Mouse (Mus musculus) forebrain, embryonic 15.5 days (tissue): Measurements from ENCODE around the gene Crocc2. TPM values are rescaled to one million over a fixed set of nuclear protein-coding genes. Genes with fewer than 3 reads are reported as not detected.

Source experiments
- ATAC-seq: fragments of 200-750 bp; cut with Nextera tagmentation; replicated peaks from 2 replicates; pipeline ENCODE4 v1.8.0; 2017; ENCODE audit warnings: mild to moderate bottlenecking, moderate TSS enrichment, moderate library complexity
- H3K27ac ChIP-seq: fragments of 300-500 bp; sonication (generic); replicated peaks from 2 replicates; pipeline ENCODE4 v1.5.1; 2015; ENCODE audit warnings: mild to moderate bottlenecking, inconsistent platforms
- H3K27me3 ChIP-seq: fragments of 300-500 bp; sonication (generic); 2 replicates; pipeline ENCODE4 v1.6.1; 2015; ENCODE audit warnings: inconsistent platforms
- H3K36me3 ChIP-seq: fragments of 300-500 bp; sonication (generic); 2 replicates; pipeline ENCODE4 v1.6.1; 2015; ENCODE audit warnings: mild to moderate bottlenecking, inconsistent platforms
- H3K4me1 ChIP-seq: fragments of 300-500 bp; sonication (generic); 2 replicates; pipeline ENCODE4 v1.6.1; 2015; ENCODE audit warnings: inconsistent platforms
- H3K4me2 ChIP-seq: fragments of 300-500 bp; sonication (generic); replicated peaks from 2 replicates; pipeline ENCODE4 v1.6.1; 2015; ENCODE audit warnings: mild to moderate bottlenecking, inconsistent platforms
- H3K4me3 ChIP-seq: fragments of 300-500 bp; sonication (generic); 2 replicates; pipeline ENCODE4 v1.5.1; 2015; ENCODE audit warnings: mild to moderate bottlenecking, inconsistent platforms
- H3K9ac ChIP-seq: fragments of 300-500 bp; sonication (generic); replicated peaks from 2 replicates; pipeline ENCODE4 v1.6.1; 2015; ENCODE audit warnings: mild to moderate bottlenecking, inconsistent platforms
- H3K9me3 ChIP-seq: fragments of 300-500 bp; sonication (generic); 2 replicates; pipeline ENCODE4 v1.6.1; 2016; ENCODE audit warnings: inconsistent platforms
- WGBS: fragments of 180-500 bp; shearing (Covaris S2); methylation state at CpG from one replicate; pipeline ENCODE4 v1.1.7; 2015; ENCODE audit warnings: mixed read lengths; 5-methylcytosine and 5-hydroxymethylcytosine counted together
- polyA plus RNA-seq: library from polyadenylated mRNA; unstranded; fragments of >200 nt; fragmentation: Nextera tagmentation; extraction: Ambion mirVana; gene quantifications from 2 replicates; pipeline ENCODE4 v1.2.1, GENCODE M21; 2015

The Crocc2 gene
- polyA plus RNA-seq, 1 experiment from 2014 or later, result 0.38 TPM

GRCm38 (mm10) chr1:93206277-93206970 lies 37.9 kb downstream of the Crocc2 start:
- WGBS, result 59% methylated on average over 12 of the region's 12 CpGs
- H3K4me3 ChIP-seq, result no peak overlapping the region
- no peaks in the 10 kb centered on the region for H3K9me3 ChIP-seq
- no peak overlapping the region for H3K9ac ChIP-seq
- no peak overlapping the region for H3K27ac ChIP-seq
- H3K27me3 ChIP-seq, result no peaks in the 10 kb centered on the region
- no peak overlapping the region for H3K4me2 ChIP-seq
- no peaks in the 10 kb centered on the region for H3K36me3 ChIP-seq
- ATAC-seq, result no peak
- H3K4me1 ChIP-seq, result peaks cover 18% of the 10 kb centered on the region

- Histone ChIP-seq H3K9me3 (no peaks in the 10 kb centered on the region), H3K9ac (no peak overlapping the region), H3K27me3 (no peaks in the 10 kb centered on the region), H3K4me1 (peaks cover 21% of the 10 kb centered on the region), H3K36me3 (no peaks in the 10 kb centered on the region), H3K4me3 (no peak overlapping the region), H3K4me2 (no peak overlapping the region), H3K27ac (no peak overlapping the region)
- no peak for ATAC-seq
- 95% methylated on average over 4 of the region's 4 CpGs for WGBS
Observed at GRCm38 (mm10) chr1:93207536-93208064, 39.1 kb downstream of the Crocc2 start.

GRCm38 (mm10) chr1:93210213-93210641 lies 41.7 kb downstream of the Crocc2 start:
- Histone ChIP-seq H3K9me3 (no peaks in the 10 kb centered on the region), H3K36me3 (no peaks in the 10 kb centered on the region), H3K4me3 (no peak overlapping the region), H3K27me3 (no peaks in the 10 kb centered on the region), H3K9ac (no peak overlapping the region), H3K27ac (peak overlapping the region; percentile 40; the same call in 1 of the 2 replicates), H3K4me2 (no peak overlapping the region), H3K4me1 (peaks cover 24% of the 10 kb centered on the region)
- peak; percentile 76 for ATAC-seq
- WGBS, result 32% methylated on average over 9 of the region's 9 CpGs

GRCm38 (mm10) chr1:93211019-93211418 lies 42.5 kb downstream of the Crocc2 start:
- Histone ChIP-seq H3K36me3 (no peaks in the 10 kb centered on the region), H3K27me3 (no peaks in the 10 kb centered on the region), H3K9me3 (no peaks in the 10 kb centered on the region), H3K9ac (no peak overlapping the region), H3K27ac (no peak overlapping the region), H3K4me1 (peaks cover 24% of the 10 kb centered on the region), H3K4me2 (no peak overlapping the region), H3K4me3 (no peak overlapping the region)
- ATAC-seq, result no peak
- WGBS, result 83% methylated on average over 11 of the region's 11 CpGs

GRCm38 (mm10) chr1:93211549-93212220 lies 43.2 kb downstream of the Crocc2 start:
- WGBS, result 47% methylated on average over 10 of the region's 10 CpGs
- H3K27me3 ChIP-seq, result no peaks in the 10 kb centered on the region
- no peaks in the 10 kb centered on the region for H3K9me3 ChIP-seq
- H3K4me2 ChIP-seq, result no peak overlapping the region
- H3K27ac ChIP-seq, result no peak overlapping the region
- no peak overlapping the region for H3K9ac ChIP-seq
- no peak for ATAC-seq
- peaks cover 24% of the 10 kb centered on the region for H3K4me1 ChIP-seq
- H3K4me3 ChIP-seq, result no peak overlapping the region
- no peaks in the 10 kb centered on the region for H3K36me3 ChIP-seq

- H3K27ac ChIP-seq, result no peak overlapping the region
Observed at GRCm38 (mm10) chr1:93212441-93212840, 43.9 kb downstream of the Crocc2 start.

GRCm38 (mm10) chr1:93214612-93215011 lies 46.1 kb downstream of the Crocc2 start:
- H3K4me3 ChIP-seq, result no peak overlapping the region
- peaks cover 28% of the 10 kb centered on the region for H3K4me1 ChIP-seq
- H3K4me2 ChIP-seq, result no peak overlapping the region
- H3K9me3 ChIP-seq, result no peaks in the 10 kb centered on the region
- no peak overlapping the region for H3K9ac ChIP-seq
- no peaks in the 10 kb centered on the region for H3K36me3 ChIP-seq
- no peak for ATAC-seq
- no peak overlapping the region for H3K27ac ChIP-seq
- 25% methylated on average over 5 of the region's 5 CpGs for WGBS
- H3K27me3 ChIP-seq, result no peaks in the 10 kb centered on the region

More at GRCm38 (mm10) chr1:93212441-93212840, 43.9 kb downstream of the Crocc2 start:
- Histone ChIP-seq H3K4me2 (no peak overlapping the region), H3K9ac (no peak overlapping the region), H3K27me3 (no peaks in the 10 kb centered on the region), H3K4me3 (no peak overlapping the region), H3K4me1 (peaks cover 28% of the 10 kb centered on the region), H3K36me3 (no peaks in the 10 kb centered on the region), H3K9me3 (no peaks in the 10 kb centered on the region)
- no peak for ATAC-seq
- WGBS, result 93% methylated on average over 7 of the region's 7 CpGs

- 60% methylated on average over 9 of the region's 9 CpGs for WGBS
- H3K9ac ChIP-seq, result no peak overlapping the region
- H3K27me3 ChIP-seq, result no peaks in the 10 kb centered on the region
- H3K4me1 ChIP-seq, result peaks cover 7% of the 10 kb centered on the region; the same call in 1 of the 2 replicates
- no peak overlapping the region for H3K27ac ChIP-seq
- H3K4me3 ChIP-seq, result no peak overlapping the region
- no peaks in the 10 kb centered on the region for H3K36me3 ChIP-seq
- ATAC-seq, result 0 out of 2 replicates have a peak, but pooled peaks have one; percentile 14
- H3K9me3 ChIP-seq, result no peaks in the 10 kb centered on the region
- H3K4me2 ChIP-seq, result no peak overlapping the region
Observed at GRCm38 (mm10) chr1:93216839-93217497, 48.4 kb downstream of the Crocc2 start.

GRCm38 (mm10) chr1:93217530-93217929 lies 49.0 kb downstream of the Crocc2 start:
- Histone ChIP-seq H3K4me3 (no peak overlapping the region), H3K27ac (no peak overlapping the region), H3K9me3 (no peaks in the 10 kb centered on the region), H3K4me2 (no peak overlapping the region), H3K9ac (no peak overlapping the region), H3K4me1 (peaks cover 7% of the 10 kb centered on the region; the same call in 1 of the 2 replicates), H3K36me3 (no peaks in the 10 kb centered on the region), H3K27me3 (no peaks in the 10 kb centered on the region)
- WGBS, result 53% methylated on average over 7 of the region's 7 CpGs
- no peak for ATAC-seq

- Histone ChIP-seq H3K27me3 (no peaks in the 10 kb centered on the region), H3K9me3 (no peaks in the 10 kb centered on the region), H3K27ac (no peak overlapping the region), H3K4me3 (no peak overlapping the region), H3K9ac (no peak overlapping the region), H3K4me2 (no peak overlapping the region), H3K4me1 (0 out of 2 replicates have a peak, but pooled peaks cover 8% of the 10 kb centered on the region), H3K36me3 (no peaks in the 10 kb centered on the region)
- no peak for ATAC-seq
- 46% methylated on average over 7 of the region's 7 CpGs for WGBS
Observed at GRCm38 (mm10) chr1:93220776-93221175, 52.3 kb downstream of the Crocc2 start.

GRCm38 (mm10) chr1:93223972-93224371 lies 55.4 kb downstream of the Crocc2 start:
- no peak overlapping the region for H3K9ac ChIP-seq
- 9% methylated on average over 18 of the region's 18 CpGs for whole genome bisulfite sequencing

GRCm38 (mm10) chr1:93225226-93225625 lies 56.7 kb downstream of the Crocc2 start:
- Histone ChIP-seq H3K4me1 (0 out of 2 replicates have a peak, but pooled peaks cover 7% of the 10 kb centered on the region), H3K4me2 (no peak overlapping the region), H3K9ac (no peak overlapping the region), H3K27me3 (no peaks in the 10 kb centered on the region), H3K4me3 (no peak overlapping the region), H3K27ac (no peak overlapping the region), H3K36me3 (no peaks in the 10 kb centered on the region), H3K9me3 (no peaks in the 10 kb centered on the region)
- ATAC-seq, result no peak
- 49% methylated on average over 4 of the region's 4 CpGs for WGBS

More at GRCm38 (mm10) chr1:93223972-93224371, 55.4 kb downstream of the Crocc2 start:
- Histone ChIP-seq H3K36me3 (no peaks in the 10 kb centered on the region), H3K9me3 (no peaks in the 10 kb centered on the region), H3K4me3 (no peak overlapping the region), H3K4me1 (0 out of 2 replicates have a peak, but pooled peaks cover 7% of the 10 kb centered on the region), H3K27me3 (no peaks in the 10 kb centered on the region), H3K27ac (no peak overlapping the region), H3K4me2 (no peak overlapping the region)
- no peak for ATAC-seq
